Mouse (Mus musculus): Measurements from ENCODE around the gene Samd4b.

- TF ChIP-seq GATA1 (IDR thresholded peaks at IDR 0.05; ENCODE audit: low read length), result no peak
- TF ChIP-seq TAL1 (IDR thresholded peaks at IDR 0.05; ENCODE audit: low read length), result no peak
These were observed 135.2 kb downstream of the Samd4b start for GRCm38 (mm10) chr7:28462769-28463168.
